Mouse (Mus musculus): ENCODE measurements around the gene Nono.

DNA sequence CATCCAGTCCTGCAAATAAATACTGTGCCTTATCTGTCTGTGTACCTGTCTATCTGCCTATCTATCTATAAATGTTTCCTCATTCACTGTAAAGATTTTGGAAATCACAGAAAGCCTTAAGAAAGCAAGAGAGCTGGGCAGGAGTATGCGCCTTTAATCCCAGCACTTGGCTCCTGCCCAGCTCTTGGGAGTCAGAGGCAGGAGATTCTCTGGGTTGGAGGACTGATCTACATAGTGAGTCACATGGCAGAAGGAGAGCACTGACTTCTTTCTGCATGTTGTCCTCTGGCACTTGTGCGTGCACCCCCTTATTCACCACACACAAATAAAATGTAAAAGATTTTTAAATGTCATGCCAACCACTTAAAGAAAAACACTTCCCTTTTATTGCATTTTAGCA is 5.7 kb upstream of the Nono start:
- no peak for TF ChIP-seq CTCF (IDR thresholded peaks at IDR 0.05; ENCODE audit: borderline replicate concordance, extremely low read depth, insufficient read depth, insufficient read length)
- no peak for TF ChIP-seq POLR2A (IDR thresholded peaks at IDR 0.05; ENCODE audit: borderline replicate concordance, extremely low read depth, insufficient read depth, insufficient read length, poor library complexity, severe bottlenecking)

Measured in brain, embryonic 14.5 days (tissue).